Mouse (Mus musculus): Measurements from ENCODE around the gene Col17a1.

The Col17a1 gene

DNA sequence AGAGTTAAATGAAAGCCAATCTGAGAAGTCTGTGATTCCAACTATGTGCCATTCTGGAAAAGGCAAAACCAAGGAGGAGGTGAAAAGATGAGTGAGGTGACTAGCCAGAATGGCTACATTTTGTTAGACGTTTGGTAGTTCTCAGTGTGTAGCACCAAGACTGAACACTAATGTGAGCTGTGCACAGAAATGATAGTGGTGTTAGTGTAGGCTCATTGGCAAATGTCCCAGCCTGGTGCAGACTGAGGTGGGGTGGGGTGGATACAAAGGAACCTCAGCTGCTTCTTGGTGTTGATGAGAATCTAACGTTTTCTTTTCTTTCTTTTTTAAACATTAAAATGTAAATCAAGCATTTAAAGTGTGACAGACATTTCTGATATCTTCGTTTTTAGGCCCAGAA lies 83.4 kb downstream of the Col17a1 start:
- DNase-seq (ENCODE audit: extremely low spot score, low read depth, low spot score): no peak

Data from hindlimb bud, embryonic 11.5 days (tissue).